15 mouse cellular contexts compared by ENCODE assay signal in the genomic region with DNA sequence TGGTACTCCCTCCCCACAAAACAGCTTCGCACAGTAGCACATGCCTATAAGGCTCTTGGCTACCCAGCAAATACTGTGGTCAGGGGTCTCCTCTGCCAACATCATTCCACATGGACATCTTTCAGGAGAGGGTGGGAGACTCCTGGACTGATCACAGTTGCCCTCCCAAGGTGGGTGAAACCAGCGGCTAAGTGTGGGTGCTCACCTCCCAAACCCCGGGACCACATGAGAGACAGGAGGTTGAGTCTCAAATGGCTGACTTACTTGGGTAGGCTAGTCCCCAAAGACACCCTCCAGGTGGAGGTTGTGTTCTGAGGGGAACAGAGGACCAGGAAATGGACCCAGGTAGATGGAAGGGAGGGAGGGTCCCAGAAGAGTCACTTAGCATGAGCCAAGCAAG. TPM values are rescaled to one million over a fixed set of nuclear protein-coding genes. Genes with fewer than 3 reads are reported as not detected.
DNase-seq lines count a peak whose midpoint lies in the region; ATAC-seq and TF ChIP-seq lines count a peak whose summit lies in the region.
"Had no signal": no experiment of that assay in that cellular context is flagged by ENCODE, and none has a peak within 500 bp of the region (broad histone marks: within the 10 kb centered on the region; RNA-seq: fewer than 3 reads in every experiment).

No protein-coding gene starts in this region.

- H3K4me2 ChIP-seq in forebrain, embryonic 11.5 days (ENCODE audit: low read depth, low read length, severe bottlenecking): no peak overlapping the region
- H3K4me2 ChIP-seq in kidney, embryonic 16.5 days (replicated peaks; ENCODE audit: low read depth, low read length): 0 out of 2 replicates have a peak overlapping the region, but pooled peaks have one; percentile 7
- H3K4me2 ChIP-seq in embryonic facial prominence, embryonic 14.5 days (ENCODE audit: low read depth, low read length): peak overlapping the region; percentile 60
- H3K4me2 ChIP-seq in limb, embryonic 14.5 days (replicated peaks; ENCODE audit: low read depth, low read length, severe bottlenecking): peak overlapping the region; percentile 53; the same call in 1 of the 2 replicates
- H3K4me2 ChIP-seq: forebrain, embryonic 12.5 days; liver, embryonic 15.5 days had no signal

- 0 out of 2 replicates have a peak overlapping the region, but pooled peaks have one; percentile 30 for H3K4me3 ChIP-seq in forebrain, embryonic 10.5 days
- H3K4me3 ChIP-seq in forebrain, embryonic 11.5 days (ENCODE audit: low read depth, low read length): no peak overlapping the region
- H3K4me3 ChIP-seq in kidney, embryonic 16.5 days (ENCODE audit: low read length): no peak overlapping the region
- H3K4me3 ChIP-seq in embryonic facial prominence, embryonic 14.5 days (ENCODE audit: low read depth, low read length): no peak overlapping the region
- H3K4me3 ChIP-seq in limb, embryonic 14.5 days (replicated peaks; ENCODE audit: low read length): no peak overlapping the region
- H3K4me3 ChIP-seq: forebrain, embryonic 12.5 days; liver, embryonic 15.5 days; midbrain, embryonic 13.5 days had no signal

- TF ChIP-seq POLR2A in limb, embryonic 14.5 days (IDR thresholded peaks at IDR 0.05; ENCODE audit: borderline replicate concordance, extremely low read depth, insufficient read depth, insufficient read length): no peak

- DNase-seq in forebrain, embryonic 10.5 days (ENCODE audit: extremely low spot score, low spot score): no peak
- no peak for DNase-seq in forebrain, embryonic 11.5 days (ENCODE audit: low spot score)
- DNase-seq in kidney, postnatal 14 days: no peak
- DNase-seq in embryonic facial prominence, embryonic 14.5 days (ENCODE audit: low spot score): no peak
- no peak for DNase-seq in limb, embryonic 14.5 days (ENCODE audit: low spot score)
- no peak for DNase-seq in left cerebral cortex, adult 9 months (ENCODE audit: low spot score in 2 of 2)
- DNase-seq in B cell, adult 2 months: no peak
- DNase-seq: layer of hippocampus, adult 9-11 months; right cerebral cortex, postnatal 25 days had no signal

- 53% methylated on average over 3 of the region's 3 CpGs for whole genome bisulfite sequencing in forebrain, embryonic 10.5 days
- 51% methylated on average over 3 of the region's 3 CpGs for WGBS in forebrain, embryonic 11.5 days
- 59% methylated on average over 3 of the region's 3 CpGs for WGBS in kidney, embryonic 16.5 days
- 45% methylated on average over 3 of the region's 3 CpGs for WGBS in embryonic facial prominence, embryonic 14.5 days
- 45% methylated on average over 3 of the region's 3 CpGs for WGBS in limb, embryonic 14.5 days

- H3K9me3 ChIP-seq in forebrain, embryonic 10.5 days: no peaks in the 10 kb centered on the region
- H3K9me3 ChIP-seq in forebrain, embryonic 11.5 days (ENCODE audit: control insufficient read depth, low read length): no peaks in the 10 kb centered on the region
- H3K9me3 ChIP-seq in kidney, embryonic 16.5 days (ENCODE audit: low read length): no peaks in the 10 kb centered on the region
- no peaks in the 10 kb centered on the region for H3K9me3 ChIP-seq in embryonic facial prominence, embryonic 14.5 days (ENCODE audit: control insufficient read depth, low read length)
- H3K9me3 ChIP-seq in limb, embryonic 14.5 days (ENCODE audit: control insufficient read depth, low read length): no peaks in the 10 kb centered on the region
- H3K9me3 ChIP-seq: forebrain, embryonic 12.5 days; liver, embryonic 15.5 days; midbrain, embryonic 13.5 days had no signal

- peak overlapping the region; percentile 72; the same call in 1 of the 2 replicates for H3K27ac ChIP-seq in forebrain, embryonic 10.5 days
- no peak overlapping the region for H3K27ac ChIP-seq in forebrain, embryonic 11.5 days (ENCODE audit: low read depth, low read length)
- peak overlapping the region; percentile 93 for H3K27ac ChIP-seq in kidney, embryonic 16.5 days (ENCODE audit: low read length)
- peak overlapping the region; percentile 91 for H3K27ac ChIP-seq in embryonic facial prominence, embryonic 14.5 days (replicated peaks; ENCODE audit: low read depth, low read length)
- H3K27ac ChIP-seq in limb, embryonic 14.5 days (replicated peaks; ENCODE audit: low read depth, low read length): peak overlapping the region; percentile 85
- H3K27ac ChIP-seq: forebrain, embryonic 12.5 days; liver, embryonic 15.5 days; midbrain, embryonic 13.5 days had no signal

- H3K9ac ChIP-seq in forebrain, embryonic 11.5 days (ENCODE audit: low read length): no peak overlapping the region
- peak overlapping the region; percentile 57; the same call in 1 of the 2 replicates for H3K9ac ChIP-seq in kidney, embryonic 16.5 days (replicated peaks; ENCODE audit: low read length)
- H3K9ac ChIP-seq in embryonic facial prominence, embryonic 14.5 days (ENCODE audit: low read depth, low read length): 0 out of 2 replicates have a peak overlapping the region, but pooled peaks have one; percentile 51
- H3K9ac ChIP-seq in limb, embryonic 14.5 days (ENCODE audit: low read depth, low read length, severe bottlenecking): no peak overlapping the region
- H3K9ac ChIP-seq: liver, embryonic 15.5 days had no signal

- H3K27me3 ChIP-seq in forebrain, embryonic 10.5 days (ENCODE audit: poor library complexity, severe bottlenecking): peaks cover 71% of the 10 kb centered on the region
- H3K27me3 ChIP-seq in forebrain, embryonic 11.5 days (ENCODE audit: control insufficient read depth, insufficient read depth, low read length): no peaks in the 10 kb centered on the region; the same call in 1 of the 2 replicates
- H3K27me3 ChIP-seq in kidney, embryonic 16.5 days (ENCODE audit: insufficient read depth, low read length): no peaks in the 10 kb centered on the region; the same call in 1 of the 2 replicates
- no peaks in the 10 kb centered on the region for H3K27me3 ChIP-seq in embryonic facial prominence, embryonic 14.5 days (replicated peaks; ENCODE audit: control insufficient read depth, insufficient read depth, low read length)
- no peaks in the 10 kb centered on the region for H3K27me3 ChIP-seq in limb, embryonic 14.5 days (ENCODE audit: control insufficient read depth, insufficient read depth, low read length)

- H3K36me3 ChIP-seq in forebrain, embryonic 10.5 days (replicated peaks): peaks cover 16% of the 10 kb centered on the region
- H3K36me3 ChIP-seq in forebrain, embryonic 11.5 days (ENCODE audit: control insufficient read depth, insufficient read depth, low read length): no peaks in the 10 kb centered on the region
- peaks cover 4% of the 10 kb centered on the region for H3K36me3 ChIP-seq in kidney, embryonic 16.5 days (ENCODE audit: insufficient read depth, low read length)
- peaks cover 16% of the 10 kb centered on the region for H3K36me3 ChIP-seq in embryonic facial prominence, embryonic 14.5 days (ENCODE audit: control insufficient read depth, insufficient read depth, low read length)
- H3K36me3 ChIP-seq in limb, embryonic 14.5 days (ENCODE audit: control insufficient read depth, insufficient read depth, low read length): peaks cover 14% of the 10 kb centered on the region

- ATAC-seq in forebrain, embryonic 11.5 days (replicated peaks; ENCODE audit: low FRiP score): no peak
- ATAC-seq in kidney, embryonic 16.5 days (ENCODE audit: low FRiP score, low TSS enrichment): no peak
- no peak for ATAC-seq in embryonic facial prominence, embryonic 14.5 days (ENCODE audit: low read depth)
- ATAC-seq in limb, embryonic 14.5 days (ENCODE audit: low FRiP score, low read depth): no peak
- ATAC-seq: activated CD4-positive, CD25-positive, alpha-beta regulatory T cell, adult 4 months; midbrain, embryonic 13.5 days had no signal

- H3K4me1 ChIP-seq in forebrain, embryonic 10.5 days: peaks cover 86% of the 10 kb centered on the region
- H3K4me1 ChIP-seq in forebrain, embryonic 11.5 days (replicated peaks; ENCODE audit: control insufficient read depth, insufficient read depth, low read length): peaks cover 23% of the 10 kb centered on the region
- peaks cover 90% of the 10 kb centered on the region for H3K4me1 ChIP-seq in kidney, embryonic 16.5 days (ENCODE audit: insufficient read depth, low read length)
- H3K4me1 ChIP-seq in embryonic facial prominence, embryonic 14.5 days (ENCODE audit: control insufficient read depth, insufficient read depth, low read length): peaks cover 74% of the 10 kb centered on the region
- peaks cover 67% of the 10 kb centered on the region for H3K4me1 ChIP-seq in limb, embryonic 14.5 days (ENCODE audit: control insufficient read depth, insufficient read depth, low read length)

RNA-seq across cellular contexts. Expression of gene Tead3, which starts 5.9 kb away (rescaled TPM):
- 5.2 and 5.5 TPM in 2 replicates for polyA plus RNA-seq in forebrain, embryonic 10.5 days (2016; fragmentation: Nextera tagmentation; extraction: Ambion mirVana)
- 5.6 and 5.8 TPM in 2 replicates for polyA plus RNA-seq in forebrain, embryonic 11.5 days (2014; fragmentation: Nextera tagmentation; extraction: Ambion mirVana)
- 10.7 and 11.5 TPM in 2 replicates for polyA plus RNA-seq in kidney, embryonic 16.5 days (2015; fragmentation: Nextera tagmentation; extraction: Ambion mirVana)
- polyA plus RNA-seq in embryonic facial prominence, embryonic 14.5 days (2014; fragmentation: Nextera tagmentation; extraction: Ambion mirVana): 11.3 and 12.0 TPM in 2 replicates
- 85.6 and 102 TPM in 2 replicates for polyA plus RNA-seq in limb, embryonic 14.5 days (2012; rRNA removed)
- polyA plus RNA-seq in limb, embryonic 14.5 days (2014; fragmentation: Nextera tagmentation; extraction: Ambion mirVana): 17.4 and 17.9 TPM in 2 replicates
- polyA plus RNA-seq: activated CD4-positive, CD25-positive, alpha-beta regulatory T cell, adult 4 months had no signal

RNA-seq across cellular contexts. Expression of gene Rpl10a, which starts 16.4 kb away (rescaled TPM):
- polyA plus RNA-seq in forebrain, embryonic 10.5 days (2016; fragmentation: Nextera tagmentation; extraction: Ambion mirVana): 511 and 540 TPM in 2 replicates
- 468 and 490 TPM in 2 replicates for polyA plus RNA-seq in forebrain, embryonic 11.5 days (2014; fragmentation: Nextera tagmentation; extraction: Ambion mirVana)
- 543 and 653 TPM in 2 replicates for polyA plus RNA-seq in kidney, embryonic 16.5 days (2015; fragmentation: Nextera tagmentation; extraction: Ambion mirVana)
- polyA plus RNA-seq in embryonic facial prominence, embryonic 14.5 days (2014; fragmentation: Nextera tagmentation; extraction: Ambion mirVana): 800 and 852 TPM in 2 replicates
- polyA plus RNA-seq in limb, embryonic 14.5 days (2012; rRNA removed): 3,249 and 4,469 TPM in 2 replicates
- polyA plus RNA-seq in limb, embryonic 14.5 days (2014; fragmentation: Nextera tagmentation; extraction: Ambion mirVana): 810 and 905 TPM in 2 replicates

RNA-seq across cellular contexts. Expression of gene Tulp1, which starts 20.4 kb away (rescaled TPM):
- polyA plus RNA-seq in forebrain, embryonic 10.5 days (2016; fragmentation: Nextera tagmentation; extraction: Ambion mirVana): 3.5 and 3.8 TPM in 2 replicates
- 2.6 and 4.2 TPM in 2 replicates for polyA plus RNA-seq in forebrain, embryonic 11.5 days (2014; fragmentation: Nextera tagmentation; extraction: Ambion mirVana)
- polyA plus RNA-seq in kidney, embryonic 16.5 days (2015; fragmentation: Nextera tagmentation; extraction: Ambion mirVana): 6.4 and 8.7 TPM in 2 replicates
- polyA plus RNA-seq in embryonic facial prominence, embryonic 14.5 days (2014; fragmentation: Nextera tagmentation; extraction: Ambion mirVana): 3.9 and 6.0 TPM in 2 replicates
- polyA plus RNA-seq in limb, embryonic 14.5 days (2012; rRNA removed): 5.0 and 7.4 TPM in 2 replicates
- 4.9 and 6.4 TPM in 2 replicates for polyA plus RNA-seq in limb, embryonic 14.5 days (2014; fragmentation: Nextera tagmentation; extraction: Ambion mirVana)
- polyA plus RNA-seq: activated CD4-positive, CD25-positive, alpha-beta regulatory T cell, adult 4 months; G1E had no signal

RNA-seq across cellular contexts. Expression of gene Fance, which starts 31.4 kb away (rescaled TPM):
- 31.6 and 32.5 TPM in 2 replicates for polyA plus RNA-seq in forebrain, embryonic 10.5 days (2016; fragmentation: Nextera tagmentation; extraction: Ambion mirVana)
- polyA plus RNA-seq in forebrain, embryonic 11.5 days (2014; fragmentation: Nextera tagmentation; extraction: Ambion mirVana): 28.0 and 32.3 TPM in 2 replicates
- 32.3 and 34.0 TPM in 2 replicates for polyA plus RNA-seq in kidney, embryonic 16.5 days (2015; fragmentation: Nextera tagmentation; extraction: Ambion mirVana)
- 26.1 and 30.6 TPM in 2 replicates for polyA plus RNA-seq in embryonic facial prominence, embryonic 14.5 days (2014; fragmentation: Nextera tagmentation; extraction: Ambion mirVana)
- polyA plus RNA-seq in limb, embryonic 14.5 days (2012; rRNA removed): 28.3 and 32.4 TPM in 2 replicates
- polyA plus RNA-seq in limb, embryonic 14.5 days (2014; fragmentation: Nextera tagmentation; extraction: Ambion mirVana): 30.8 and 36.1 TPM in 2 replicates

Comparison
In these comparisons a context has a peak if more than half of its experiments do, and no peak if none do; other contexts are left out.
1. H3K9ac ChIP-seq: peak in kidney, embryonic 16.5 days (single experiment) and embryonic facial prominence, embryonic 14.5 days (single experiment); none in forebrain, embryonic 11.5 days (single experiment) and limb, embryonic 14.5 days (single experiment).